Mouse (Mus musculus) lung, postnatal 36 days (tissue): ENCODE results near the gene Csrnp1.

Experiments used
- DNase-seq: peaks from one replicate; pipeline ENCODE4 v3.0.0; 2022; ENCODE audit warnings: mixed read lengths

The Csrnp1 gene

DNA sequence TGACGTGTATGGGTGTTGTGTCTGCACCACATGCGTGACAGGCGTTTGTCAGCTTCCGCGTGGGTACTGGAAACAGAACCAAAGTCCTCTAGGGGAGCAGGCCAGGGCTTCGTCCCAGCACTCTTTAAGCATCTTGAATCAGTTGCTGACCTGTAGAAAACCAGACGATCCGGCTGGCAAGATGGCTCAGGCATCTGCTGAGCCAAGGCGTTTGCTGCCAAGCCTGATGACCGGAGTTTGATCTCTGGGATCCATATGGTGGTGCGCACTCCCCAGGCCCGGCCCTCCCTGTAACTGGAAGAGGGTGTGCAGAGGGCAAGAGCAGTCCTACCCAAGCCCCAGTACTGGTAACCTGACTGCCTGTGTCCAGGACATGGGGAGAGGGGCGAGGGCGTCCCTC is 42.6 kb downstream of the Csrnp1 start:
- no peak for DNase-seq

DNA sequence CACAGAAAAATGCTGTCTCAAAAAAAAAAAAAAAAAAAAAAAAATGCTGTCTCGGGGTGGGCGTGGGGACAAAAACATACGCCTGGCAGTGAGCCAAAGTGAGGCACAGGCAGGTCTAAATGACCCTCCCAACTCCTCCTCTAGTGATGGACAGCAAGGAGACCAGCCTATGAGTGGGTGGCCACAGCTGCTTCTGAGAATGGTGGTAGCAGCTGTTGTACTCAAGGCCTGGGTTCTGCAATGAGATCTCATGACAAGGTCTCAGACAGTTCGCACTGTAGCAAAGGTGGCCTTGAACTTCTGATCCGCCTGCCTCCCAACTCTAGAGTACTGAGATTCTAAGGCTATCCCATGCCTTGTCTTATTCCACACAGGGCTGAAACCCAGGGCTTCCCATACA is 43.1 kb downstream of the Csrnp1 start:
- DNase-seq, result no peak

DNA sequence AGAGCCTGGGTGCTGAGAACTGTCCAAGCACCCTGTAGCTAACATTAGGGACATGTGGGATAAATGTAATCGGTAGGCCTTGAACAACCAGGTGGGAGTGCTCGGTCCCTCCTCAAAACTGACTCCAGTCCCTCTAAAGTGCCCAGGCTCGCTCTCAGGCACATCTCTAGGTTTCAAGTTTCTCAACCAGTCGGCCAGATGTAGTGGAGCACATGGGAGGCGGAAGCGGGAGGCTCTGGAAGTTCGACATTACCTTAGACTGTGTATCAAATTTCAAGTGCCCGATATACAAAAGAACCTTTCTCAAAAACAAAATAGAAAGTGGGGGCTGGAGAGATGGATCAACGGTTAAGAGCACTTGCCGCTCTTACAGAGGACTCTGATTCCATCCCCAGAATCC is 44.8 kb downstream of the Csrnp1 start:
- no peak for DNase-seq

DNA sequence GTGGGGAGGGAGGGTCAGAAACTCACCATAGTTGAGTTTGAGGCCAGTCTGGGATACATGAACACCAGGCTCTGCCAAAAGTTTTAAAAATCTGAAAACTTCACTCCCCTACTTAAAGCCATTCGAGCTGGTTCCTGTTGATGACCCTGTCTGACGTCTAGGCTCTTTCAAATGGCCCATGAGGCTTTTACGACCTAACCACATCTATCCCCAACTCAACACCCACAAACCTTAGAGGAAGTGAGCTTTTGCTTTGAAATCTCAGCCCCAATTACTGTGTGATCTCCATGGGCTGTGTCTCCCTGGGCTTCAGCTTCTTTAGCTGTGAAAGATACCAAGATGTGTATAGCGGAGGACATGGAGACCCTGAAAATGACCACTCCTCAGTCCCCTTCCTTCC is 46.0 kb downstream of the Csrnp1 start:
- DNase-seq, result no peak

DNA sequence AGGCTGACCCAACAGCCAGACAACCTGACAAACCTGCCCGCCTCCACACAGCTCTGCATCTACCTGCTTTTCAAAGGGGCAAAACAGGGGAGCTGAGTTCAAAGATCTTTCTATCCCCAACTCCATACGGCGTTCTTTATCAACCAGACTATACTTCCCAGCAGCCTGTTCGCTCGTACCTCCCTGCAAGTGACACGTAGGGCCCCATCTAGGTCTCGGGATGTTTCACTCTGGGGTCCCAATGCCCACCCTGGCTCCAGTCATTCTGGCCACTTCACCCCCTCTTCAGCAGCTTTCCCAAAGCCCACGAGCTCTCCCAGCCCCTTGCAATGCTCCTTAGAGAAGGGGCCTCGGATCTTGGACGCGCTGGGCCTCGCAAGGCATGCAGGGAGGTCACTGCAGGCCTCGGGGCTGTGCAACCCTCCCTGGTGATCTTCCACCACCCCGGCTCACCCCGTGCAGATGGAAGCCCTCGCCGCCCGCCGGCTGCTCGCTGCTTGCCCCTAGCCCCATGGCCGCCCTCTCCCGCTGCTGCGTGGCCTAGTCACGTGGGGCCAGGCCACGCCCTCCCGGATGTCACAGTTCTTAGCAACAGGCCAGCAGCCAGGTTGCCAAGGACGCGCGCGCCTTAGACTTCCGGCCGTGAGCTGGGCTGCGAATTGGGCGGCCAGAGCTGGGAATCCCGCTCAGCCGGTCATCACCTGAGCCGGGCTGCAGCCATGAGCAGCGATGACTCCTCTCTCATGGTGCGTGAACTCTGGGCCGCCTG is 47.3 kb downstream of the Csrnp1 start, which contains the start of the genes Gorasp1 and Ttc21a:
Gorasp1 (minus strand) TSS at position 561 of the 769 bp plus-strand sequence.
Ttc21a (plus strand) TSS at position 602 of the 769 bp plus-strand sequence.
- peak; percentile 98 for DNase-seq

DNA sequence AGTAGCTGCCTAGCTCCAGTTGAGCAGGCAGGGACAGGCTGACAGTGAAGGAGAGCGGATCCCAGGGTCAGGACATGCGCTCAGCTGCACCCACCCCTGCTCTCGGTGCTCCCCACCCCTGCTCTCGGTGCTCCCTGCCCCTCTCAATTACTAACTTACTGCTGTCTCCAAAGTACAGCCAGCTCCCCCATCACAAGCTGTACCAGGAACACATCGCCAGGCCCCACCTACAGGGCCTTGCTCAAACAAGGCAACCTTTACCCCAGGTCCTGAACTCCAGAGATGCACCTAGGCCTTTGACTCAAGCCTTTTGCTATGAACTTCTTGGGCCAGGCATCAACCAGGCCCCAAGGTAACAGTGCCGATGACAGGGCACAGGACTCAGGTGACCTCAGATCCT is 50.8 kb downstream of the Csrnp1 start:
- no peak for DNase-seq

DNA sequence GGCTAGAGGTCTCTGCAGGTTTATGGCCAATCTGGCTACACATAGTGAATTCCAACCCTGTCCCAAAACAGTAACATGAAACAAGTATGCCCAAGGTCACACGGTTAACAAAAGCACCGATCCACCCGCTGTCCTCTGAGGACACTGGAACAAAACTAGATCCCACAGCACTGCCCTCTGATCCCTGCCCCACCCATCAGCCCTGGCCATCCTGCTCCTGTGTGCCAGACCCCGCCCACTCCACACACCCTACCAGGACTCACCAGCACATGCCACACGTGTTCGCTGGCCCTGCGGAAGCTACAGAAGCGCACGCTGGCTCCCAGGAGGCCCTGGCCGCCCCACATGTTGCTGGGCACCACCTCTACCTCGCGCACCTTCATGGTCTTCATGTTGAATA is 52.1 kb downstream of the Csrnp1 start:
- no peak for DNase-seq

DNA sequence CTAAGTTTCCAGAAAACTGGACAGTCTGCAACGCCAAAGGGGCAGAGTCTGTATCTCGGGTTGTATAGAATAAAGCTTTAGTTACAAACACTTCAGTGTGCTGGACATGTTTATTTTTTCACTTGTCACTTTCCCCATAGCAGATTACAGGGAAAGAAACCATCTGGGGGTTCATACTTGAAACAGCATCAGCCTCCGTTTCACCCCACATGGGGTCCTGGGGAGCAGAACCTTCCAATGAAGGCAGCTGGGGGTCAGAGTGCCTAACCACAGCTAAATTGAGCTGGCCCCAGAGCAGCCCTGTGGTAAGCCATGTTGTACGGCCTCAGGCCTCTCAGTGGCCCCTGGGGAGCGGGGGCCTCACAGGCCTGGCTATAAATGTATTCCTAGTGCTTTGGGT is 58.0 kb downstream of the Csrnp1 start:
- no peak for DNase-seq

DNA sequence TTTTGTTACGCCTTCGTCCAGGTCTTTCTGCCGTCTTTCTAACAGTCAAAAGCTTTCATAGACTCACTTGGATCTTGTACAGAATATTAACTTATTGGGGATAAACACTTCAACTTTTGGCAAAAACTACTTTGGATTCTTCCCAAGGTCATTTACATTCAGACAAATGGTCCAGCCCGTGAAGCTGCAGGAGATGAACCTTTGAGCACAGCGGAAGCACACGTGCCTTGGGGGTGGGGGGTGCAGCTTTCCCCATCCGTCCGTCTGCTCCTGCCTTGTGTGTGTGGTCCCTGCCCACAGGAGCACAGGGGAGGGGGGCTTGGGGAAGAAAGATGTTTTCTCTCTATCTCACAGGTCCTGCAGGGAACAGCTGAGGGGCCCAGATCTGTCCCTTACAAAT is 58.7 kb downstream of the Csrnp1 start:
- no peak for DNase-seq

DNA sequence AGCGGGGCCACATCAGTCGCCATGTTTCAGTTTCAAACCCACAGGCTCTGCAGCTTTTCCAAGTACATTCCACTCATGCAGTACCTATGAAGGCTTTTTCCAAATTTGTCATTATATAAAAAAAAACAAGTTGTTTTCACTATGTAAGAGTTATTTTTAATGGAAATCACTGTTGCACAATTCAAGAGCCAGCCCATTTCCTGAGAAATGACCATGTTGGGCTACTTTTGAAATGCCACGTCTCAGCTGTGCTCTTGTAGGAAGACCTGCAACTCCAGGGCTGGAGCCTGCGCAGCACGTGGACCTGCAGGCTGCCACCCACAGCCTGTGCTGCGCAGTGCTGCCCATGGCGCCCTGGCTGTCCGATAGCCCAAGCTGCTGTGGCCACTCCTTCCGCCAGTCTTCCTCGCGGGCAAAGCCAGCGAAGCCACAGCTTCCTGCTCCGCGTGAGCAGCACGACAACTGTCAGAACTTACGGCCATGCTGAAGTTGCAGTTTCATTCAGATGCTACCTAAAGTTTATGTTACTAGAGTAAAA is 59.3 kb downstream of the Csrnp1 start:
- DNase-seq, result peak; percentile 31

DNA sequence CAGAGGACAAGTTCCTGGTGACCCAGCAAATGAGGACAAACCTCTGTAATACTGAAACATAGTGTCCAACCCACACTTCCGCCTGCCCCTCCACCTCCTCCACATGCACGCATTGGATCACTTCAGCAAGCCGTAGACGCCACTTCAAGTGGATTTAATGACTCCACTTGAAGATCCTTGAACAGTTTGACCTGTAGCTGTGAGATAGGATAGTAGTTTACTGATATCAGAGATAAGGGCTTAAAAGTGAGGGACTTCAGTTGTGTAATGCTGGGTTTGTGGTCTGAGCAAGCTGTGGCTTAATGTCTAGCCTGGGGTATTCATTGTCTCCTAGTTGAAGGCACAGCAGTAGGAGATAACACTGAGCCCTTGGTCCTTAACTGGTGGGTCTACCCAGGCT is 61.0 kb downstream of the Csrnp1 start:
- DNase-seq, result no peak
